Mouse (Mus musculus) erythroblast, embryonic 14.5 days (primary cell): ENCODE results near the gene Mdh1. TPM values are rescaled to one million over a fixed set of nuclear protein-coding genes. Genes with fewer than 3 reads are reported as not detected.
A peak's percentile ranks its signal among the peaks of the same experiment; 100 is the strongest.

Experiments
- H3K27me3 ChIP-seq: 2 replicates; pipeline ENCODE4 v1.6.1; 2012; ENCODE audit warnings: inconsistent platforms; ENCODE audit not compliant: control insufficient read depth
- H3K36me3 ChIP-seq: 2 replicates; pipeline ENCODE4 v1.6.1; 2012; ENCODE audit warnings: mild to moderate bottlenecking, inconsistent platforms; ENCODE audit not compliant: control insufficient read depth
- H3K4me1 ChIP-seq: 2 replicates; pipeline ENCODE4 v1.6.1; 2012; ENCODE audit warnings: inconsistent platforms; ENCODE audit not compliant: control insufficient read depth
- H3K4me3 ChIP-seq: replicated peaks from 2 replicates; pipeline ENCODE3; 2012; ENCODE audit warnings: moderate library complexity, mild to moderate bottlenecking, inconsistent platforms
- H3K9me3 ChIP-seq: 2 replicates; pipeline ENCODE4 v1.6.1; 2012; ENCODE audit warnings: low read length, inconsistent platforms, mixed read lengths; ENCODE audit not compliant: control insufficient read depth
- GATA1 ChIP-seq: IDR thresholded peaks from 2 replicates; pipeline ENCODE4 v1.6.1; 2012; ENCODE audit warnings: low read length, inconsistent platforms, mixed read lengths
- TAL1 ChIP-seq: IDR thresholded peaks from 3 replicates; pipeline ENCODE4 v1.6.1; 2012; ENCODE audit warnings: low read length, inconsistent platforms, mixed read lengths
- polyA plus RNA-seq: library from polyadenylated mRNA; stranded (reverse); fragments of >175 nt; gene quantifications from 2 replicates; pipeline ENCODE4 v1.2.3, GENCODE M21; 2012

Gene Mdh1
- polyA plus RNA-seq, 1 experiment, result 0.68 TPM

- peaks cover 15% of the 10 kb centered on the region for H3K36me3 ChIP-seq
- H3K4me3 ChIP-seq, result no peak overlapping the region
- no peaks in the 10 kb centered on the region for H3K27me3 ChIP-seq
- peaks cover 28% of the 10 kb centered on the region for H3K4me1 ChIP-seq
- TF ChIP-seq GATA1 (no peak), TAL1 (no peak)
- no peaks in the 10 kb centered on the region for H3K9me3 ChIP-seq
Observed at GRCm38 (mm10) chr11:21567733-21568132, 4.4 kb downstream of the Mdh1 start.

- H3K9me3 ChIP-seq, result no peaks in the 10 kb centered on the region
- H3K4me1 ChIP-seq, result peaks cover 20% of the 10 kb centered on the region
- no peak for TF ChIP-seq GATA1
- TF ChIP-seq TAL1, result no peak
- no peaks in the 10 kb centered on the region for H3K27me3 ChIP-seq
- peaks cover 15% of the 10 kb centered on the region for H3K36me3 ChIP-seq
- no peak overlapping the region for H3K4me3 ChIP-seq
Observed at GRCm38 (mm10) chr11:21566934-21567333, 5.2 kb downstream of the Mdh1 start.

- no peaks in the 10 kb centered on the region for H3K9me3 ChIP-seq
- peaks cover 19% of the 10 kb centered on the region for H3K36me3 ChIP-seq
- TF ChIP-seq TAL1, result no peak
- no peak for TF ChIP-seq GATA1
- no peaks in the 10 kb centered on the region for H3K27me3 ChIP-seq
- no peak overlapping the region for H3K4me3 ChIP-seq
- H3K4me1 ChIP-seq, result peaks cover 6% of the 10 kb centered on the region
Observed at GRCm38 (mm10) chr11:21564681-21565405, 7.3 kb downstream of the Mdh1 start.

- TF ChIP-seq TAL1, result no peak
- no peak for TF ChIP-seq GATA1
- Histone ChIP-seq H3K27me3 (no peaks in the 10 kb centered on the region), H3K9me3 (no peaks in the 10 kb centered on the region), H3K36me3 (peaks cover 29% of the 10 kb centered on the region), H3K4me3 (no peak overlapping the region), H3K4me1 (no peaks in the 10 kb centered on the region)
Observed at GRCm38 (mm10) chr11:21563617-21564325, 8.4 kb downstream of the Mdh1 start.

- Histone ChIP-seq H3K4me3 (no peak overlapping the region), H3K9me3 (no peaks in the 10 kb centered on the region), H3K27me3 (no peaks in the 10 kb centered on the region), H3K4me1 (no peaks in the 10 kb centered on the region), H3K36me3 (peaks cover 40% of the 10 kb centered on the region)
- TF ChIP-seq GATA1, result no peak
- no peak for TF ChIP-seq TAL1
Observed at GRCm38 (mm10) chr11:21561347-21561746, 10.8 kb downstream of the Mdh1 start.

- no peaks in the 10 kb centered on the region for H3K4me1 ChIP-seq
- H3K9me3 ChIP-seq, result no peaks in the 10 kb centered on the region
- no peak overlapping the region for H3K4me3 ChIP-seq
- TF ChIP-seq TAL1, result no peak
- TF ChIP-seq GATA1, result no peak
- no peaks in the 10 kb centered on the region for H3K27me3 ChIP-seq
- peaks cover 30% of the 10 kb centered on the region for H3K36me3 ChIP-seq
Observed at GRCm38 (mm10) chr11:21559727-21560126, 12.4 kb downstream of the Mdh1 start.

GRCm38 (mm10) chr11:21552049-21552448, 20.1 kb downstream of the Mdh1 start:
- peaks cover 10% of the 10 kb centered on the region for H3K4me1 ChIP-seq
- no peak overlapping the region for H3K4me3 ChIP-seq
- TF ChIP-seq GATA1 (no peak), TAL1 (no peak)
- no peaks in the 10 kb centered on the region for H3K27me3 ChIP-seq
- no peaks in the 10 kb centered on the region for H3K36me3 ChIP-seq
- H3K9me3 ChIP-seq, result no peaks in the 10 kb centered on the region

- no peaks in the 10 kb centered on the region for H3K36me3 ChIP-seq
- H3K9me3 ChIP-seq, result no peaks in the 10 kb centered on the region
- peak overlapping the region; percentile 53 for H3K4me3 ChIP-seq
- no peak for TF ChIP-seq GATA1
- no peak for TF ChIP-seq TAL1
- no peaks in the 10 kb centered on the region for H3K27me3 ChIP-seq
- H3K4me1 ChIP-seq, result peaks cover 10% of the 10 kb centered on the region
Observed at GRCm38 (mm10) chr11:21550222-21551173, 21.7 kb downstream of the Mdh1 start.

GRCm38 (mm10) chr11:21549754-21550153, 22.4 kb downstream of the Mdh1 start:
- H3K36me3 ChIP-seq, result no peaks in the 10 kb centered on the region
- H3K9me3 ChIP-seq, result no peaks in the 10 kb centered on the region
- no peak for TF ChIP-seq TAL1
- no peak for TF ChIP-seq GATA1
- peak overlapping the region; percentile 53 for H3K4me3 ChIP-seq
- peaks cover 10% of the 10 kb centered on the region for H3K4me1 ChIP-seq
- H3K27me3 ChIP-seq, result no peaks in the 10 kb centered on the region
